Mouse (Mus musculus) spleen, adult 12 weeks (tissue): ENCODE measurements at regions not wholly inside any gene's neighbourhood (a gene's known extent, or its start where the extent isn't known, plus 50 kb on each side); places are given as distances from the start of the nearest gene placed in this dataset.

Source experiments
- DNase-seq: peaks from one replicate; pipeline ENCODE4 v3.0.0; 2022; ENCODE audit warnings: low spot score

DNA sequence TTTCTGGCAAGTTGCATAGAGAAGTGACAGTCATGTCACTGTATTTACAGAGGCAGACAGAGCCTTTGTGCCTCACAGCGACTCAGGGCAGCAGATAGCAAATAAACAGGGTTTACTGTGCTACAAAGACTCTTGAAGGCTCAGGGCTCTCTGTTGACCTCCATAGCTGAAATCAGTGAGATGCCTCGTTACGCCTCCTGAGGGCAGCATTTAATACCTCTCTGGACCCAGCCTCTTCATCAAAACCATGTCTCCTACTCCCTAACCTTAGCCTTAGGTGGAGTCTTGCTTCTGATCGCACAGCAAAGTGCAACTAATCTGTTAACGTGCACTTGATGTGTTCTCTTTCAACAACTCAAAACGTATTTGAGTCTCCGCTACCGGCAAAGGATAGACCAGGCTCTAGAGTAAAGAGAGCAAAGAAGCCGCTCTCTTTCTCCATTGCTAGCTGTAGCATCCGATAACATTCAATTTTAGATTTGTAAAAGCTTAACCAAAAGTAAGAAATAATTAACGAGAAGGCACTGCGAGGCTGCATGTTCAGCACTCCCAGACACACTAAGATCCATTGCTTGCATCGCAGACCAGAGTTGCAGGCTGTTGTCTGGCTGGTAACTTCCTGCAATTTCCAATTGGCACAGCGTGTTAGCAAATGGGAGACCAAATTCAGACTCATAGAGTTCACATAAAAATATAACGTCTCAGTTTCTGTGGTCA lies 101.1 kb upstream of the Man2a1 start:
- DNase-seq, result no peak

DNA sequence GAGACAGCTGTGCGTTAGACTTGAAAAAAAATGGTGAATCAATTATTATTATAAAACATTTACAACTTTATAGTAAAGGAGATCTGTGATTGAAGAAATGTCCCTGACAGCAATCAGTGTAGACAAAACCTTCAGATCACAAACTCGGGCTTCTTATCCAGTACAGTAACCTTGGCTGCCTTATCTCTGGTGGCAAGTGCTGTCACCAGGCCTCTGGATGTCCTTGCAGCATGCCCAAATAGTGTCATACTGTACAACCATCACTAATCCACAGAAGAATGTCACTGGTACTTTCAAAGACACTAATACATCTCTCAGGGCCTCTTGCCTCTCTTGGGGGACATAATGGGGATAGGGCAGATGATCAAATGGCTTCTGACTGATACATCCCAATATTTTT lies 98.2 kb upstream of the Man2a1 start:
- no peak for DNase-seq

DNA sequence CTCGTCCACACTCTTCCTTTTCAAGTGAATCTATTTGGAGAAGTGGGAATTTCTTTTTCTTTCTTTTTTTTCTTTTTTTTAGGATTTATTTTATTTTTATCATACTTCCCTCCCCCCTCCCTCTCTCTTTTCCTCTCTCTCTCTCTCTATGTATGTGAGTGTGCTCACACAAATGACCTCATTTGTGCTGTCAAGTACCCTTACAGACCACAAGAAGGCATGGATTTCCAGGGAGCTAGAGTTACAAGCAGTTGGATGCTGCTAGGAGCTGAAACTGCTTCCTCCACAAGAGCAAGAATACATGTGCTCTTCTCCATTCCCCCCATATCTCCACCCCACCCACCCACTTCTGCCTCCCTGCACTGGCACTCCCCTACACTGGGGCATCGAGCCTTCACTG lies 94.6 kb upstream of the Man2a1 start:
- DNase-seq, result no peak

DNA sequence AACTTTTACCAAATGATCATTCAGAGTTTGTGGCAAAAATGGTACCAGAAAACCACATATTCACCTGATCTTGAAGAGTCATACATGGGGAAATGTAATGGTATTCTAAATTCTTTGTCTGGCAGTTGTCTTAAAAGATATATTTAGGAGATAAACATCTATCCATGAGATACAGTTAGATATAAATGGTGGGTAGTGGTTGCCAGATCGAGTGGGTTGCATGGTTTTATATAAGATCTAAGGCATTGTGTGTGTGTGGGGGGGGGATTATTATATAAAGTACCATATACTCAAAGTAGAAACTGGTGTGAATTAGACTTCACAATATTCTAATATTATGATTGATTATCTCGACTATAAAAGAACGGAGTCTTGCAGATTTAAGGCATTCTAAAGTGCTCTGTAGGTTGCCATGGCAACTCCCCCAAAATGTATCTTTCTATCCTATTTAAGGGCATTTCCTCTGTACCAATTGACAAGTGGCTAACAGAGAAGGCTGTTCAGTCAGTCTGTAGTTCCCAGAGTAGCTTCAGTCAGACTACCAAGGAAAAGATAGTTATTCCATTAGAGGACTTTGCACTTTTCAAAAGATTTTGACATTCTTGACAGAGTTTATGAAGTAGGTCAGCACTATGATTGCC lies 89.3 kb upstream of the Man2a1 start:
- no peak for DNase-seq

DNA sequence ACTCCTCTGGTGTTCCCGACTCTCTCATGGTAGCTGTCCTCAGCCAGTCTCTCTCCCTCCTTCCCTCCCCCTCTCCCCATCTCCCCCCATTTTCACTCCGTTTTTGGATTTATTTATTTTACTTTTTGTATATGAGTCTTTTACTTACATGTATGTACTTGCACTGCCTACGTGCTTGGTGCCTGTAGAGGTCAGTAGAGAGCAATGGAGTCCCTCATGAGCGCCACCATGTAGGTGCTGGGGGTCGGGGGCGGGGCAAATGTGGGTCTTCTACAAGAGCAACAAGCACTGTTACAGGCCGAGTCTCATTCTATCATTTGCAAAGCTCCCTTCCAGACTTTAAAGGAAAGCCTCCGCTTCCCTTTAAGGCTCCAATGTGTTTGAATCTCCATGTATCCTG lies 78.3 kb upstream of the Man2a1 start:
- DNase-seq, result no peak

DNA sequence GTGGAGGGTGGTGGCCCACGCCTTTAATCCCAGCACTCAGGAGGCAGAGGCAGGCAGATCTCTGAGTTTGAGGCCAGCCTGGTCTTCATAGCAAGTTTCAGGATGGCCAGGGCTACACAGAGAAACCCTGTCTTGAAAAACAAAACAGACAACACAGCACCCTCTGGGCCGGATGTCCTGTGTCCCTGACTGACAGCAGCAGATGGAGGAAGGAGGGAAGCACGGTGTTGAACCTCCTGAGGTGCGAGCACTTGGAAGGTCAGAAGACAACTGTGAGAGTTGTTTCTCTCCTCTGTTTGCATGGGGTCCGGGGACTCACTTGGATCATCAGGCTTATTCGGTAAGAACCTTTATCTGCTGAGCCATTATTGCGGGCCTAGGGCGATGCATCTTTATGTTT lies 76.6 kb upstream of the Man2a1 start:
- DNase-seq, result no peak

DNA sequence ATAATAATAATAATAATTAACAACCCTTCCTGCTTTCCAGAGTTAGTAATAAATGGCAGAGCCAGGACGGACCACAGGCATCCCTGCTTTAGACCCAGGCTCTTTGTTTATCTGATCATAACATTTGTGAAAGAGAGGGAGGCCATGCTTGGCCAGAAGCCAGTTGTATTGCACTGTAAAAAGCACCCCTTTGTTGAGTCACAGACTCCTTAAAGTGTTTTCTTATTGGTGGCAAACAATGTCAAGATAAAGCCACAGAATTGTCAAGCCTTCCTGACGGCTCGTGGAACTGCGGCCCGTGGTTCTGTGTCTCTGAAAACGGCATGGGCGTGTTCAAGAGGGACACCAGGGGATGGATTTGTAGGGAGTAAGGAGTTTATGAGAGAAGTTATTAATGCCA lies 72.7 kb upstream of the Man2a1 start:
- no peak for DNase-seq

DNA sequence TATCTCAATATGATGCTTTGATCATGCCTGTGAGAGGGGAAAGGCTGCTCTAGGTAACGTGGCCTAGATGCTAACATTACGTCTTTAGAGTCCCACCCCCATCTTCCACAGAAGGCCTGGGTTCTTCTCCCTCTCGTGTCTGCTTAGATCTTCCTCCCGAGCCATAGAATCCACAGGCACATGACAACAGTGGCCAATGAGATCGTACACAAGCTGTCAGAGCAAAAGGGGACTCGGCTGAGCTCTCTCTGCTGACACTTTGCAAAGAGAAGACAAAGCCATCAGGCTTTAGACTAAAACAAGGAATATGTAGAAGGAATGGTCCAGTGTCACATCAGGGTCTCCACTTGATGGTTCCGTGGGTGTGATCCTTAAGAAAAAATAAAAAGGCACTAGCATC lies 72.1 kb upstream of the Man2a1 start:
- DNase-seq, result no peak

DNA sequence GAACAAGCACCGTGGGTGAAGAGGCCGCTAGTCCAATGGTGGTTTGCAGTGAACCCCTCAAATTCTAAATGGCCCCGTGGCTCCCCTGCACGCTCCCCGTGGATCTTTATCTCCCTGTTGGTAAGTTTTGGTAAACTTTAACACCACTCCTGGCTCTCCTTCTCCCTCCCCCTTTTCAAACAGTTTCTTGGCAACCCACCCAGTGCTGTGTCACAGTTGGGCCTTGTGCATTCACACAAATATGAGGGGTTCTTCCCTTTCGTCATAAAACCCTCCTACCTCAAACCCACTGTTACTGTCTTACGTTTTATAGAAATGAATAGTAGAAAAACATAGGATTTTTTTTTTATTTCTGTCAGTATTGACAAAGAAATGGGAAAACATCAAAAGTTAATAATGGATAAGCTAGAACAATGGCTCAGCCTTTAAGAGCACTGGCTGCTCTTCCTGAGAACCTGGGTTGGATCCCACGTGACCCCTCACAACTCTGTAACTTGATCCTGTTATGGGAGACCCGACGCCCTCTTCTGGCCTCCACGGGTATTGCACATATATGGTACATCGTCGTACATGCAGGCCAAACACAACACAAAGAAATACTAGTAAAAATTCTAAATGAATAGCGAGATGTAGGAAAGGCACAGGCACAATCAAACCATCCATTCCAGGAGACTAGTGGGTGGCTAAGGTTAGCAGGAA lies 71.1 kb upstream of the Man2a1 start:
- DNase-seq, result no peak

DNA sequence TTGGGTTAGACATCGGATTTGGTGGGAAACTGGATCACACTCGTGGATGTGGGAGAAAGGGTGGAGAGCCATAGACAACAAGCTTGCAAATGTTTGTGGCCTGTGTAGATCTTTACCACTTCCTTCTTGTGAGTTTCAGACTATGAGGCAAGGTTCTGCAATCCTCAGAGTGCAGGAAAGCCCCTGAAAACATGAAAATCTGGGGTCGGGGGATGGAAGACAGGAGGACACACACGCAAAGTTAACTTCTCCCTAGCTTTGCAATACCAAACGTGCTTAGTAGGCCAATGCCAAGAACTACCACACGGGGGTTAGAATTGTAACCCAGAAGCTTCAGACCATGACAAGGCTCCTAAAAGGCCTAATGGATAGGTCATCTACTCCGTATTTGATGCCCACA lies 69.4 kb upstream of the Man2a1 start:
- DNase-seq, result no peak

DNA sequence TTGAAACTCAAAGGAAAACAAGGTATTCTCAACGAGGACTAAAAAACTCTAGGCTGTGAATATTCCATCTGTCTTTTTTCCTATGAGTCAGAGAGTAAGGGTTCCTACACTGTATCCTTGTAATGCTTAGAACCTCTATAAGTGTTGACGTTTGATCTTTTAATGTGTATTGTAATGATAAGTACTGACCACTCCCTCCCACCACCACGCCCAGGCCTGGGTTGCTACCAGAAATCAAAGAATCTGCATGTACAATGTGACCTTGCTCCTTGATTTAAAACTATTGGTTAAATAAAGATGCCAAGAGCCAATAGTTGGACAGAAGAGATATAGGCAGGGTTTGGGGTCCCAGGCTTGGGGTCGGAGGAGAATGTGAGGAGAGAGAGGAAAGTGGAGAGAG lies 66.2 kb upstream of the Man2a1 start:
- DNase-seq, result no peak

DNA sequence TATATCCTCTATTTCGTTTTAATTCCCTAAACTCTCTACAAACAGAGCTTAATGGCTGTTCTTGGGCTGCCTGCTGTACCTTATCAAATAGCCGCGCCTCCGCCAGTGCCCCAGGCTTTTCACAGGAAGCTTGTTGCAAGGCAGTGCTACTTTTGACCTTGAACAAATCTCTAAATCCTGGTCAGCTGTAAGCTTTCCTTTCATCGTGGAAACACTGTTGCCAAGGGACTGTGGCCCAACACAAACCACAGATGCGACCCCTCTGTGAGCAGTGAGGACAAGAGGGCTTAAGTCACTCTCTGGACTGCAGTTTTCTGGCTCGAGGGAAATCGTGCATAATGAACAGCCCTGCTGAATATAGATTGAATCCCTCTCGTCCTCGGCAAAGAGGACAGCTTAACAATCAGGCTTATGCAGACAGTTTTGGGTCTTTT lies 62.0 kb upstream of the Man2a1 start:
- DNase-seq, result no peak

DNA sequence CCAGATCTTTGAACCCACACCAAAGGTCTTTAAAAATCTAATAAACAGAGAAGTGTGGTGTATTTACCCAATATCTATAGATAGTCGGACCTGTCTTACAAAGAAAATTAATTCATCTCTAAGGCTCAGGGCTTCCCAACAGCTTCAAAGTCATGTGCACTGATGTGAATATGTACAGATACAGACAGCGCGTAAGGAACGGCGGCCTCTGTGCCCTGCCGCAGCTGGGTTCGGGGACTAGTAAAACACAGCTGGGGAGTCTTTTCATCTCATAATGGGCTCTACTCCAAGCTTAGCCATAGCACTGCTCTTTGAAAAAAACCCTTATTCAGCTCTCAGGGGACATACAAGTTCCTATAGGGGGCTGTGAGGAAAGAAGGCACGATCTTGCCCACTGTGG lies 60.1 kb upstream of the Man2a1 start:
- no peak for DNase-seq

DNA sequence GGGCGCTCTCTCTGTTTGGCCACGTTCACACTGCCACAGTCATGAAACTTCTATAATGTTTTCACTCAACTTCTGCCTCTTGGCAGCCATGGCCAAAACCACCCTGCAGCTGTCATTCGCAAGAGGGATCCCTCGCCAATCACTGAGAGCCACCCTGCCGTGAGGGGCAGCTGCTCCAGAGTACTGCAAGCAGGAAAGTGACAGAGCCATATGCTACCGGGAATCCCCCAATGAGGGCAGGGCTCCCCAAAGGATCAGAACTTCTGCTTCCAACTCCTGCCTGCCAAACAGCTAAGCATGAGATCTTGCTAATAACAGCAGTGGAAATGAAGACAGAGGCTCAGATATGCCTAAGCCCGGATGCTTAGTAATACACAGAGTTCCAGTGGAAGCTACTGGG lies 52.0 kb upstream of the Man2a1 start:
- DNase-seq, result no peak

DNA sequence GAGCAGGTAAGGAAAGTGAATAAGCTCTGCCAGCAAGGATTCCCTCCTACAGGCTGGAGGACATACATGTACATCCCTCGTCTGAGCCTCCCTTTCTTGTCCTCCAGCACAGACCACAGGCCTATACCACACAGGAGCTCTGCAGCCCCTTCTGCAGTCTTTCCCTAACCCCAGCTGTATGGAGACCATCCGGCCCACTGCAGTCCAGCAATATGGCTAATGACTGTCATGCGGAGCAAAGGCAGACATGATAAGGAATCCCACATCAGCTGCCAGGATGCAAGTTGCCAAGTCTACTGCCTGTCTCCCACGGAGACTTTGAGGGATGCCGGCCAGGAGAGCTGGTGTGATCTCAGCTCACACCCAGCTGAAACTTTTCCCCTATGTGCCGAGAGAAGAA lies 50.5 kb upstream of the Man2a1 start:
- DNase-seq, result no peak
